Mouse (Mus musculus) olfactory bulb, adult 2 months (tissue): ENCODE measurements around the gene Dhrs7c. TPM values are rescaled to one million over a fixed set of nuclear protein-coding genes. Genes with fewer than 3 reads are reported as not detected.

Experiments used
- H3K27ac ChIP-seq: fragments of 200-500 bp; 2 replicates; pipeline ENCODE4 v1.5.1; 2012; ENCODE audit warnings: low read depth, low read length; ENCODE audit not compliant: insufficient read depth
- H3K4me1 ChIP-seq: fragments of 200-500 bp; 2 replicates; pipeline ENCODE4 v1.6.1; 2012; ENCODE audit warnings: low read length; ENCODE audit not compliant: control insufficient read depth, insufficient read depth
- H3K4me3 ChIP-seq: fragments of 200-500 bp; 2 replicates; pipeline ENCODE4 v1.5.1; 2012; ENCODE audit warnings: mild to moderate bottlenecking, low read depth, low read length, moderate library complexity; ENCODE audit not compliant: insufficient read depth
- CTCF ChIP-seq: fragments of 200-500 bp; IDR thresholded peaks from 2 replicates; pipeline ENCODE4 v1.5.1; 2012; ENCODE audit warnings: low read depth, mild to moderate bottlenecking, low read length, moderate library complexity; ENCODE audit not compliant: insufficient read depth
- POLR2A ChIP-seq: fragments of 200-500 bp; IDR thresholded peaks from 2 replicates; pipeline ENCODE4 v1.6.1; 2012; ENCODE audit warnings: mild to moderate bottlenecking, low read depth, low read length, moderate library complexity; ENCODE audit not compliant: insufficient read depth
- WGBS: fragments of 180-500 bp; shearing (Covaris S2); methylation state at CpG from one replicate; pipeline ENCODE4 v1.1.7; 2018; 5-methylcytosine and 5-hydroxymethylcytosine counted together
- polyA plus RNA-seq: library from polyadenylated mRNA; stranded (reverse); fragments of >200 nt; gene quantifications from 2 replicates; pipeline ENCODE4 v1.2.4, GENCODE M21; 2012; ENCODE audit warnings: low replicate concordance; ENCODE audit not compliant: missing spikeins, insufficient read depth, insufficient read length

The Dhrs7c gene
- polyA plus RNA-seq, 1 experiment, result not detected

DNA sequence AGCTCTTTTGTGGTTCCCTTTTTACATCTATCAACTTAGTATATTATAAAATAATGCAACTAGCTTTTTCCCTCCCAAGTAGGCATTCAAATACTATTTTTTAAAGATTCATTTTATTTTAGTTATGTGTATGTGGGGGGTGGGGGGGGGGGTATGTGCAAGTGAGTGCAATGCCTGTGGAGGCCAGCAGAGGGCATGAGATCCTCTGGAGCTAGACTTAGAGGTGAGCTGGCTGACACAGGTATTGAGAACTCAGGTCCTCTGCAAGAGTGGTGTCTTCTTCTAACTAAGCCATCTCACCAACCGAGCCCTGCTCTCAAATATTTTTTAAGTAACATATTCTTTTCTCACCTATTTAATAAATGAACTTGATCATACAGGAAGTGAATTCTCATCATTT lies 7.6 kb downstream of the Dhrs7c start:
- WGBS, result 100% methylated on average over 1 of the region's 1 CpGs
- no peak overlapping the region for H3K27ac ChIP-seq
- TF ChIP-seq CTCF (no peak), POLR2A (no peak)
- no peak overlapping the region for H3K4me3 ChIP-seq
- H3K4me1 ChIP-seq, result no peaks in the 10 kb centered on the region

- no peak overlapping the region for H3K27ac ChIP-seq
- no peak overlapping the region for H3K4me3 ChIP-seq
- whole genome bisulfite sequencing, result 83% methylated on average over 11 of the region's 11 CpGs
- no peak for TF ChIP-seq CTCF
- TF ChIP-seq POLR2A, result no peak
- no peaks in the 10 kb centered on the region for H3K4me1 ChIP-seq
Measured at GRCm38 (mm10) chr11:67806832-67807597, 9.0 kb downstream of the Dhrs7c start.

- 79% methylated on average over 5 of the region's 5 CpGs for WGBS
- Histone ChIP-seq H3K4me1 (no peaks in the 10 kb centered on the region), H3K27ac (no peak overlapping the region), H3K4me3 (no peak overlapping the region)
- TF ChIP-seq CTCF, result no peak
- TF ChIP-seq POLR2A, result no peak
Measured at GRCm38 (mm10) chr11:67808051-67808450, 10.1 kb downstream of the Dhrs7c start.

- no peak for TF ChIP-seq CTCF
- TF ChIP-seq POLR2A, result no peak
- Histone ChIP-seq H3K4me1 (no peaks in the 10 kb centered on the region), H3K4me3 (no peak overlapping the region), H3K27ac (no peak overlapping the region)
- 79% methylated on average over 6 of the region's 6 CpGs for WGBS
Measured at GRCm38 (mm10) chr11:67811535-67811934, 13.5 kb downstream of the Dhrs7c start.

DNA sequence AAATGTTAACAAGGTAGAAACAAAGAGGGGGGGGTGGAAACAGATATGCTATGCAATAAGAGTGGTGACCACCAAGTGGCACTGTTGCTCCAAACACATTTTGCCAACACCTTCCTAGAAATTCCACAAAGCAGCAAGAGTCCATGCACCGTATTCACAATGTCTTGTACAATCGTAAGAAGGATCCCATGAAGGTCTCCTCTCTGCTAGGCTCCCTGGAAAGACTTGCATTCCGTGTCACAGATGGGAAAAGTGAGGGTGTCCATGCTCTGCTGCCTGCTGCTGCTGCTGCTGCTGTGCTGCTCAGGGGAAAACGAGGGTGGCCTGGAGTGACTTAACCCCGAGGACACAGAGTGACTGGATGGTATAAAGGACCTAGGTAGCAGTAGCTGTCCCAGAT lies 21.6 kb downstream of the Dhrs7c start:
- H3K27ac ChIP-seq, result no peak overlapping the region
- 0 out of 2 replicates have a peak, but pooled peaks cover 2% of the 10 kb centered on the region for H3K4me1 ChIP-seq
- 7% methylated on average over 5 of the region's 5 CpGs for WGBS
- H3K4me3 ChIP-seq, result no peak overlapping the region
- TF ChIP-seq POLR2A (no peak), CTCF (no peak)

GRCm38 (mm10) chr11:67820221-67820620 lies 22.2 kb downstream of the Dhrs7c start:
- H3K4me1 ChIP-seq, result 0 out of 2 replicates have a peak, but pooled peaks cover 2% of the 10 kb centered on the region
- 33% methylated on average over 4 of the region's 4 CpGs for WGBS
- TF ChIP-seq CTCF (peak; percentile 49; the same call in 1 of the 2 replicates), POLR2A (no peak)
- no peak overlapping the region for H3K27ac ChIP-seq
- no peak overlapping the region for H3K4me3 ChIP-seq

- Histone ChIP-seq H3K27ac (no peak overlapping the region), H3K4me3 (no peak overlapping the region), H3K4me1 (0 out of 2 replicates have a peak, but pooled peaks cover 2% of the 10 kb centered on the region)
- TF ChIP-seq POLR2A (no peak), CTCF (no peak)
- WGBS, result 89% methylated on average over 6 of the region's 6 CpGs
Measured at GRCm38 (mm10) chr11:67821560-67821959, 23.6 kb downstream of the Dhrs7c start.

DNA sequence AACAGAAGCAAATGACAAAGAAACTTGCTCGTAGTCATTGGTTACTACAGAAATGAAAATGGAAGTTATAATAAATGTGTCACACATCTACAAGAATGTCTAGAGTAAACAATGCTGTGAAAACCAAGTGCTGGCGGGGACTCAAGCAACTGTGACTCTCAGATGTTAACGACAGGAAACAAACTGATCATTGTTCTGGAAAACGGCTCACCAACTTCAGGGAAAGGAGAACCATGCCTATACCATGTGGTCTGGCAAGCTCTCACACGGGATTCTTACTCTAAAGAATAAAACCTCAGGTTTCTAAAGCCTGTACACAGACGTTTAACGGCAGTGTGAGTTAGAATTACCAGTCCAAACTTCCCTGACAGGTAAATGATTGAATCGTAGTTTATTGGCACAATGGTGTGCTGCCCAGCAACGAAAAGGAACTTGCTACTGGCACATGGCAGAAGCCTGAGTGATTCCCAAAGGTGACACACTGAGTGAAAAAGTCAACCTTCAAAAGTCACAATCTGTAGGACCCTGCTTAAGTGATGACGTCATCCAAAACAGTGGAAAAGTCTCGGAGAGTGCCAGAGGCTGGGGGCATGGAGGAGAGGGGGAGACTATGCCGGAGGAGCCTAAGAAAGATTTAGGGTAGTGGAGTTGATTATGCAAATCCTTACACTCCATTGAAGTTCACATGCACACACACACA lies 30.5 kb downstream of the Dhrs7c start:
- no peak for TF ChIP-seq POLR2A
- TF ChIP-seq CTCF, result no peak
- H3K4me1 ChIP-seq, result no peaks in the 10 kb centered on the region
- H3K27ac ChIP-seq, result no peak overlapping the region
- 28% methylated on average over 12 of the region's 12 CpGs for WGBS
- H3K4me3 ChIP-seq, result no peak overlapping the region

DNA sequence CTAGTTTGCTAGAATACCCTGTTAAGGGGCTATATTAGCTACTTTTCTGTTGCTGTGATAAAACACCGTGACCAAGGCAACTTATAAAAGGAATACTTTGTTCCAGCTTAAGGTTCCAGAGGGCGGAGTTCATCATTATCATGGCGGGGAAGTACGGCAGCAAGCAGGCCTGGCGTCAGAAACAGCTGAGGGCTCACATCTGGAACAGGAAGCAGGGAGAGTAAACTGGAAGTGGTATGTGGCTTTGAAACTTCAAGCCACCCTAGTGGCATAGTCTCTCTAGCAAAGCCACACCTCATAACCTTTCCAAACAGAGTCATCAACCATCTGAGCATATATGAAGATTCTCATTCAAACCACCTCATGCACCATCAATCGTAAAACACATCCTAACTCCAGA lies 31.5 kb downstream of the Dhrs7c start:
- 81% methylated on average over 6 of the region's 6 CpGs for WGBS
- Histone ChIP-seq H3K4me1 (no peaks in the 10 kb centered on the region), H3K4me3 (no peak overlapping the region), H3K27ac (no peak overlapping the region)
- TF ChIP-seq CTCF (no peak), POLR2A (no peak)
